Mouse (Mus musculus): ENCODE results near the gene Zfp740. TPM values are rescaled to one million over a fixed set of nuclear protein-coding genes. Genes with fewer than 3 reads are reported as not detected.

The Zfp740 gene
- total RNA-seq, 2 experiments from 2014 or later = 38.0 to 48.4 TPM

GRCm38 (mm10) chr15:102191699-102192098, 11.3 kb upstream of the Zfp740 start:
- ATAC-seq (ENCODE audit: poor library complexity, severe bottlenecking) = no peak

DNA sequence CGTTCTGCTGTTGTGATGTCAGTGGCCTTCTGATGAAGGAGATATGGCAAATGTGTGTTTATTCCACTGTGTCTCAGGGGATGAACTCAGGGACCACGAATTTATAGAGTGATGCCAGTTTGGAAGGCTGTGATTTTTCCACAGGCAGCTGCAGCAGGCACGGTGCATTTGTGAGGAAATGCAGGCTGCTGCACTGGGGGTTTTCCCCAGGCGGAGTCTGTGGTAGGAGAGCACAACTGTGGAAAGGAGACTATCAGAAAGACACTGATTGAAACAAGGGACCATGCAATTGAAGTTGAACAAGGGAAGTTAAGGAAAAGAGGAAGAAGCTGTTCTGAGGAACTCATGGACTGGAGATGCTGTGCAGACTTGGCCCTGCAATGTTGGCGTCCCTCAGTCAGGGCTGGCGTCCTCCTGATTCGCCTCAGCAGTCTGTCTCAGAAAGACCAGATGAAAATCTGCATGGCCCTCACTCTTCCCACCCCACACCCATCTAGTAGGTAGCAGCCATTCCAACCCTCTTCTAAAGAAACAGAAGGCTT, 10.7 kb upstream of the Zfp740 start:
- ATAC-seq (ENCODE audit: poor library complexity, severe bottlenecking) = peak; percentile 85

DNA sequence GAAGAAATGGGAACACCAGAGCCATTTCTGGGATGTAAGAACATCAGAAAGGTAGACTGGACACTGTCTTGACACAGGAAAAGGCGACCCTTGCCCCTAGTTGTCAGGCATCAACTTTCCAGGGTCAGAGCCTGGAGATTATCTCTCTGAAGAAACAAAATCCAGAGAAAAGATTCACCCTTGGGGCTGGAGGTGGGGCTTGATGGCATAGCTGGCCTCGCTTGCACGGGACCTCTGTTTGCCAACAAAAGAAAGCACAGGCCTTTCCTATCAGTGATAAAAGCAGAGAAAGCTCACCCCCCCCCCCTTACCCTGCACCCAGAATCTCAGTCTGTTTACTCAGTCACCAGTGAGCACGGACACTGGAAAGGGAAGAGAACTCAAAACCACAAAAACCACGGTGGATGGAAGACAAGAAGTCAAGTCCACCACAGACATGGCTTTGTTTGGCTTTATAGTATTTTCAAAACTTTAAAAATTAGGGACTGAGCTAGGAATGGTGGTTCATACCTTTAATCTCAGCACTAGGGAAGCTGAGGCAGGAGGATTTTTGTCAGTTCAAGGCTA, 10.1 kb upstream of the Zfp740 start:
- peak; percentile 72 for ATAC-seq (ENCODE audit: poor library complexity, severe bottlenecking)

GRCm38 (mm10) chr15:102193652-102194051, 9.4 kb upstream of the Zfp740 start:
- no peak for ATAC-seq (ENCODE audit: poor library complexity, severe bottlenecking)

GRCm38 (mm10) chr15:102194439-102194838, 8.6 kb upstream of the Zfp740 start:
- peak; percentile 43; the same call in 1 of the 2 replicates for ATAC-seq (ENCODE audit: poor library complexity, severe bottlenecking)

DNA sequence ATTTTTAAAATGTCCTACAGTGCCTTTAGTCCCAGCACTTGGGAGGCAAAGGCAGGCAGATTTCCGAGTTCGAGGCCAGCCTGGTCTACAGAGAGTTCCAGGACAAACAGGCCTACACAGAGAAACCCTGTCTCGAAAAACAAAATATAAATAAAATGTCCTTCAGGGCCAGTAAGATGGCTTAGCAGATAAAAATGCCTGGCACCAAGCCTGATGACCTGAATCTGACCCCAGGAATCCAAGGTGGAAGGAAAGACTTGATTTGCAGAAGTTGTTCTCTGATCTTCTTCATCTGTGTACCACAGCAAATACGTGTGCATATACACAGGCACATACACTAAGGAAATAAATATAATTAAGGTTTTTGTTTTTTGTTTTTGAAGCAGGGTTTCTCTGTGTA, 7.7 kb upstream of the Zfp740 start:
- no peak for ATAC-seq (ENCODE audit: poor library complexity, severe bottlenecking)

- ATAC-seq (ENCODE audit: poor library complexity, severe bottlenecking) = no peak
These were observed 4.2 kb upstream of the Zfp740 start for GRCm38 (mm10) chr15:102198841-102199240.

DNA sequence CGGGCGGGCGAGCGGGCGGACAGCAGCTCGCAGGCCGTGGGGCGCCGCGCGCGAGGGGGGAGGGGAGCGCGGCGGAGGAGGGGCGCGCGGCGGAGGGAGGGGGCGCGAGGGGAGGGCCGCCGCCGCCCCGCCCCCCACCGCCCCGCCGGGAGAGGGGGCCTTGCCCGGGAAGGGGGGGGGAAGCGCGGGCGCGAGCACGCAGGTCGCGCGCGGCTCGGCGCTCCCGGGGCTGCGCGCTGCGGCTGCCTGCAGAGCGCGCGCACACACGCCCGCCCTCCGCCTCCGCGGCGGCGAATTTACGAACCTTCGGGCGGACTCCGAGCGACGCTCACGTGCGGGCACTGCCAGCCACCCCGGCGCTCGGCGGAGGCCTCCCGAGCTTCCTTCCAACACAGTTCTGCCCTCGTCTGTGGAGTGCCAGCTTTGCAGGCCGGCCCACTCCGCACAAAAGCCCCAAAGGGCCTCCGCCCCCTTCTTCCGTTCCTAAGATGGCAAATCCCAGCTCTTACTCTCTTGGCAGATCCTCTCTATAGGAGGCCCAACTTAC, 859 bp downstream of the Zfp740 start:
- ATAC-seq (ENCODE audit: poor library complexity, severe bottlenecking) = peak; percentile 34

DNA sequence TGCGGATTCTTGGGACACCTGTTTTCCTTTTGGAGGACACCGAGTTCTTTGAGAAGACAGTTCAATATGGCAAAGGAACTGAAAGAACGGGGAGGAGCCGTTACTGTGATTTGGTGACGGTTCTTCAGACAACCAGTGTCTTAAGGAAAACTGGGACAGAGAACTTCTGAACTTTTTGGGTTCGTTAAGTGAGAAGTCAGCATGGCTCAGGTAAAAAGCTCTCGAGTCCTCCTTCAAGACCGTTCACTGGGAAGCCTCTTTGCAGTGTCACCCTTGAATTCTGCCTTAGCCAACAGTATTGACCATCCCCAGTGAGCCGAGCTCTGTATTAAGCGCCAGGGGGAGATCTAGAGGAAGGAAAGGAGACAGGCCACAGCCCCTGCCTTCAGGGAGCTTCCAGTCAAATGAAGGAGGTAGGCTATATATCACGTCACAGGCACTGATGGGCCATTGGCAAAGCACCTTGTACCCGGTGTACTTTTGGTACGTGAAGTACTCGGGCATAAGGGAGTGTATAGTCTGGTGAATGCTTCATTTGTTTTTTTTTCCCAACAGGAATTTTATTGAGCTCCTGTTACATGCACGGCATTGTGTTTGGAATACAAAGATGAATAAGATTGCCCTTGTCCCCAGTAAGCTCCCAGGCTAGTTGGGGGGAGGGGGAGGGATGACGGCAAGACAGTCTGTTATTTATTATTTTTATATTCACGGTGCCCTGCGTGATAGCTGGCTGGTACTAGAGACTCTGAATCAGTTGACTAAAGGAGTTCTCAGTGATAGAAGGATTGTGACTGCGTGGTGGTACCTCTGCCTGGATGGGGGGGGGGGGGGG, 1.8 kb downstream of the Zfp740 start, which contains the start of gene Csad:
Gene Csad, minus strand, starts transcription at position 51 of the 832 bp plus-strand sequence.
- no peak for ATAC-seq (ENCODE audit: poor library complexity, severe bottlenecking)

GRCm38 (mm10) chr15:102205779-102206178, 2.7 kb downstream of the Zfp740 start:
- ATAC-seq (ENCODE audit: poor library complexity, severe bottlenecking) = no peak

GRCm38 (mm10) chr15:102207351-102207750, 4.3 kb downstream of the Zfp740 start:
- no peak for ATAC-seq (ENCODE audit: poor library complexity, severe bottlenecking)

DNA sequence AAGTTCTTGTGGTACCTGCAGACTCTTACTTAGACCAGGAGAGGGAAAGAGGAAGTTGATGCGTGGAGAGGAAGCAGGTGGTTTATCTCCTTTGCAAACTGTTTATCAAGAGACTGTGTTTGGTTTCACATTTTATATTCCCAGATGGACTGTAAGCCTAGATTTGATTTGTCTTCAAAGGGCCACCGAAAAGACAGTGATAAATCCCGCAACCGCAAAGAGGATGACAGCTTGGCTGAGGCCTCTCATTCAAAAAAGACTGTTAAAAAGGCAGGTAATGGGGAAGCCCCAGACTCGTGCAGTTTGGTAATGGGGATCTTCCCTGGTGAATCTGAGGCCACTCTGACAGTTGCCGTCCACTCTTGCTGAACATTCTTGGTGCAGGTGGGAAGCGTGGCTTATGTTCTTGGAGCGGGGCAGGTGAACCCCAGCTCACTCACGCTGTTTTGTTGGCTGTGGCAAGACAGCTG, 5.1 kb downstream of the Zfp740 start:
- ATAC-seq (ENCODE audit: poor library complexity, severe bottlenecking) = peak; percentile 25; the same call in 1 of the 2 replicates

DNA sequence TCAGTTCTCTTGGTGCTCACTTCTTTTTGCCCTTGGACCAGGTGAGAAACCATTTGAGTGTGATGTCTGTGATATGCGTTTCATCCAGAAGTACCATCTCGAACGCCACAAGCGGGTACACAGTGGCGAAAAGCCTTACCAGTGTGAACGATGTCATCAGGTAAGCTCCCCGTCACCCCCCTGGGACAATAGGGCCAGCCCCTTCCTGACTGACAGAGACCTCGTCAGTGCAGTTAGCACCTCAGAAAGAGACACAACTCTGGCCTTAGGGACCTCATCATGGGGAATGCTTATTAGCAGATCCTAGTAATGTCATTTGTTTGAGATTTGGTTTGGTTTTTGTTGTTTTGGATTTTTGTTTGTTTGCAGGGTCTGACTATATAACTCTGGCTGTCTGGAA, 6.1 kb downstream of the Zfp740 start:
- no peak for ATAC-seq (ENCODE audit: poor library complexity, severe bottlenecking)

DNA sequence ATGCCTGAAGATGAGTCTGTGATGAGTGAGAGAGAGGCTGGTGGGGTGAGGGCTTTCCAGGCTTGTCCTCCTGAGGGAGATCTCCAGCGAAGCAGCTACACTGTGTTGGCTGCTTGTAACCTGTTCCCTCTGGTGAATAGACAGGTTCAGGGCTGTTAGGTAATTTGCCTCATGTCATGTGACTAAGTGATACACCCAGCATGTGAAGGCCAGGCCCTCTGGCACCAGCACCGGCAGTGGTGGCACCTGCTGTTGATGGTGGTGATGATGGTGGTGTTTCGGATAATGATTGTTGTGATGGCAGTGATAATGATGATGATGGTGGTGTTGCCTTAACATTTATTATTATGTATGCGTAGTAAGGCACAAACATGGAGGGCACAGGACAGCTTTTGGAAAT, 7.8 kb downstream of the Zfp740 start:
- no peak for ATAC-seq (ENCODE audit: poor library complexity, severe bottlenecking)

GRCm38 (mm10) chr15:102211895-102212294, 8.8 kb downstream of the Zfp740 start:
- no peak for ATAC-seq (ENCODE audit: poor library complexity, severe bottlenecking)

DNA sequence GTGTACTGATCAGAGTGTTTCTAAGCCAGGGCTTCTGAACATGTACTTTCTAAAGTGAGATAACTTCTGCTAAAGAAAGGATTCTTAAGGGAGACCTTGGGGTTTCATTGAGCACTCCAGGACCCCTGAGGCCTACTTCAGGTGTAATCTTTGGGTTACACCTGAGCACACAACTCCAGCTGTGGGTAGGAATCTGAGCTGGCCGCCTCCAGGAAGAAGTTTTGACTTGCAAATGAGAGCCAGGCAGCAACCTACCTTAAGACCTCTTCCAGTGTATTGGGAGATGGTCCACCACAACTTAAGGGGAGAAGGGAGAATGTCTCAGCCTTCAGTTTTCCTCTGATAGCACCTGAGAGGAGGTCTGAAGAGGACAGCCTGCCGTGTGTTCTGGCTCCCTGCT, 11.1 kb downstream of the Zfp740 start:
- no peak for ATAC-seq (ENCODE audit: poor library complexity, severe bottlenecking)

GRCm38 (mm10) chr15:102215624-102216023, 12.6 kb downstream of the Zfp740 start:
- no peak for ATAC-seq (ENCODE audit: poor library complexity, severe bottlenecking)

DNA sequence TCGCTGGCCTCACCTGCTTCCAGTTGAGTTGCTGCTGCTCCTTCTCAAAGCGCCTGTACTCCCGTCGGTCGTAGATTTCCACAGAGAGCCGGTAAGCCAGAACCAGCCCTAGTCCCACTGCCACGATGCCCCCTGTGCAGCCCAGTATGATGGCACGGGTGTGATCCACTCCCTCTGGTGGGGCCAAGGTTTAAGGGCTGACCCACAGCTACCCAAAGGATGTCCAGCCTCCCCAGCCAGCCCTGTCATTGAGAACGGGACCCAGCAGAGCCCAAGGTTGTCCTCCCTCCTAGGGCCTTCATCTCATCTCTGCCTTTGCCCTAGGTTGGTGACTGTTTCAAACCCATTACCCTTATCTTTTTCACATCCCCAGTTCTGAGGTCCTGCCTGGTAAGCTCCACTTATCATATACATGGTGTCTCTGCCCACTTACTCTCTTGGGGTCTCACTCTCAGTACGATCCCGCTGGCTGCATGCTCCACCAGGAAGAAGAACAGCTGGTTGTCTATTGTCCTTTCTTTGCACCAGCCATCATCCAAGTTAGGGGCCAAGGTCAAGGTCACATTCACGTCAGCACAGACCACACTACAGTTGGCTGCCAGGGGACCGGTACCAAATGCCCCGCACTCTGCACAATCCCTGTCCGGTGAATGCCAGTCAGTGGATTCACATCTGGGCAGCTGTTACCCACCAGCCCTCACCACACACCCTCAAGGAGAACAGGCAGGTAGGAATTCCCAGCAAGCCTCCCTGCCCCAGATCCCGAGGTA, 13.6 kb downstream of the Zfp740 start:
- no peak for ATAC-seq (ENCODE audit: poor library complexity, severe bottlenecking)

DNA sequence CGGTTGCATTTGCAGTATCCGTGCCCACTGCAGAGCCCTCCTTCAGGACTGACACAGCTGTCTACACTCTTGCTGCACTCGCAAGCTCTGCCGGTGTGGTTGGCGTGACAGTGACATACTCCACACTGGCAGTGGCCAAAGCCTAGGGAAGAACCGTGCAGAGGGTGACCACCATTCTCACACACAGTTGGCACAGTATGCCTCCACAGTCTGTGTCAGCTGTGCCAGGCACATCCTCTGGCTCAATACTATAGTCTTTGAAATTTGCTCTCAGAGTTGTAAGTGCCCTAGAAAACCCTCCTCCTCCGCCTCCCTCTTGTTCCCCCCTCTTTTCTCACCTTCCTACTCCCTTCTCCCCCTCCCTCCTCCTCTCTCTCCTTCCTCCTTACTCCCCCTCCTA, 14.3 kb downstream of the Zfp740 start:
- no peak for ATAC-seq (ENCODE audit: poor library complexity, severe bottlenecking)

- ATAC-seq (ENCODE audit: poor library complexity, severe bottlenecking) = no peak
These were observed 19.3 kb downstream of the Zfp740 start for GRCm38 (mm10) chr15:102222386-102222785.

All from megakaryocyte, adult 5-6 weeks (primary cell).